Mouse (Mus musculus): ENCODE results near the gene Pah.

DNA sequence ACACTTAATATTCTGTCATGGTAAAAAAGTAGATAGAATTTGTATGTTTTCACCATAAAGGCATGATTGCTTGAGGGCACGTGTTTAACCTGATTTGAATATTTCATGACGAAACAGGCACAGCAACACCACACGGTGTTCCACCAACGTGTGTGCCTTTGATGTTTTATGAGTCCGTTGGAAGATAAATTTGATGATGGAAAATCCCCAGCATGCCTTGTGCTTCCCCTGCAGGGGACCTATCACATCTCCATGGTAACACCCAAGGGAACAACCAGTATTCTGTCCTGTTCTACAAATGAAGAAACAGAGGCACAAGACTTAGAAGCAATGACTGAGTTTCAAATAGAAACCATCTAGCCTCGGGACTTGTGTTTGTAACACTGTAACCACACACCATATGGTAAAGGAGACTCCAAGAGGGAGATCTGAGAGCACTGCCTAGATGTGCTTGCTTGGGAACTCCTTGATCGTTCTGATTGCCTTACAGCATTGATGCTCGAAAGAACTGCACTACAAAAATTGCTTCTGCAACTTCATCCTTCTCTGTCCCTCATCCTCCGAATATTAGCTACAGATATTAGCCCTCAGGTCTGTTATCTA lies 75.6 kb downstream of the Pah start:
- TF ChIP-seq GATA1 (IDR thresholded peaks at IDR 0.05; ENCODE audit: borderline replicate concordance, low read length) (no peak), FLI1 (IDR thresholded peaks at IDR 0.05; ENCODE audit: low read length) (no peak)

All from megakaryocyte, embryonic 14.5 days (primary cell).